Mouse (Mus musculus) heart, embryonic 15.5 days (tissue): ENCODE data around the gene Abcd3. TPM values are rescaled to one million over a fixed set of nuclear protein-coding genes. Genes with fewer than 3 reads are reported as not detected.

Experiments
- ATAC-seq: fragments of 200-750 bp; cut with Nextera tagmentation; replicated peaks from 2 replicates; pipeline ENCODE4 v1.8.0; 2017; ENCODE audit warnings: low read depth, moderate TSS enrichment; ENCODE audit not compliant: insufficient number of reproducible peaks, insufficient read depth, low FRiP score
- H3K27ac ChIP-seq: fragments of 300-500 bp; sonication (generic); 2 replicates; pipeline ENCODE4 v1.5.1; 2015; ENCODE audit warnings: mild to moderate bottlenecking, inconsistent platforms
- H3K27me3 ChIP-seq: fragments of 300-500 bp; sonication (generic); 2 replicates; pipeline ENCODE4 v1.6.1; 2015; ENCODE audit warnings: inconsistent platforms
- H3K36me3 ChIP-seq: fragments of 300-500 bp; sonication (generic); 2 replicates; pipeline ENCODE4 v1.6.1; 2015; ENCODE audit warnings: mild to moderate bottlenecking, inconsistent platforms
- H3K4me1 ChIP-seq: fragments of 300-500 bp; sonication (generic); replicated peaks from 2 replicates; pipeline ENCODE4 v1.6.1; 2015; ENCODE audit warnings: inconsistent platforms
- H3K4me2 ChIP-seq: fragments of 300-500 bp; sonication (generic); 2 replicates; pipeline ENCODE4 v1.6.1; 2015; ENCODE audit warnings: inconsistent platforms, mild to moderate bottlenecking, moderate library complexity
- H3K4me3 ChIP-seq: fragments of 300-500 bp; sonication (generic); 2 replicates; pipeline ENCODE4 v1.5.1; 2015; ENCODE audit warnings: mild to moderate bottlenecking, inconsistent platforms
- H3K9ac ChIP-seq: fragments of 300-500 bp; sonication (generic); 2 replicates; pipeline ENCODE4 v1.6.1; 2015; ENCODE audit warnings: mild to moderate bottlenecking, inconsistent platforms
- H3K9me3 ChIP-seq: fragments of 300-500 bp; sonication (generic); replicated peaks from 2 replicates; pipeline ENCODE4 v1.6.1; 2016; ENCODE audit warnings: inconsistent platforms
- WGBS: fragments of 180-500 bp; shearing (Covaris S2); methylation state at CpG from one replicate; pipeline ENCODE4 v1.1.7; 2015; ENCODE audit warnings: mixed read lengths; 5-methylcytosine and 5-hydroxymethylcytosine counted together
- polyA plus RNA-seq: library from polyadenylated mRNA; unstranded; fragments of >200 nt; fragmentation: Nextera tagmentation; extraction: Ambion mirVana; gene quantifications from 2 replicates; pipeline ENCODE4 v1.2.1, GENCODE M21; 2015

Abcd3 gene
- polyA plus RNA-seq: 40.9 and 43.7 TPM in 2 replicates

GRCm38 (mm10) chr3:121814877-121815548 is at the start of gene Abcd3:
TSS of gene Abcd3 (minus strand) at chr3:121815302.
- peak within 1 kb of the TSS; percentile 75 for H3K4me2 ChIP-seq
- under 1% methylated on average over 81 of the region's 99 CpGs for WGBS

GRCm38 (mm10) chr3:121859142-121859541 is 44.0 kb upstream of the Abcd3 start:
- no peak overlapping the region for H3K4me2 ChIP-seq
- H3K27me3 ChIP-seq: 0 out of 2 replicates have a peak, but pooled peaks cover 3% of the 10 kb centered on the region
- no peak overlapping the region for H3K27ac ChIP-seq
- no peaks in the 10 kb centered on the region for H3K9me3 ChIP-seq
- no peak overlapping the region for H3K4me3 ChIP-seq
- ATAC-seq: no peak
- no peaks in the 10 kb centered on the region for H3K36me3 ChIP-seq
- no peak overlapping the region for H3K9ac ChIP-seq
- no peaks in the 10 kb centered on the region for H3K4me1 ChIP-seq
- WGBS: 23% methylated on average over 5 of the region's 5 CpGs

More at GRCm38 (mm10) chr3:121814877-121815548, at the start of gene Abcd3:
- Histone ChIP-seq H3K9me3 (no peaks in the 10 kb centered on the region), H3K36me3 (no peaks in the 10 kb centered on the region), H3K27ac (peak within 1 kb of the TSS; percentile 99), H3K4me3 (peak within 1 kb of the TSS; percentile 88), H3K9ac (peak within 1 kb of the TSS; percentile 93), H3K4me1 (peaks cover 15% of the 10 kb centered on the region), H3K27me3 (no peaks in the 10 kb centered on the region)
- peak; percentile 91 for ATAC-seq

- no peak for ATAC-seq
- no peak overlapping the region for H3K9ac ChIP-seq
- H3K27me3 ChIP-seq: 0 out of 2 replicates have a peak, but pooled peaks cover 3% of the 10 kb centered on the region
- H3K27ac ChIP-seq: no peak overlapping the region
- WGBS: 87% methylated on average over 4 of the region's 4 CpGs
- no peaks in the 10 kb centered on the region for H3K9me3 ChIP-seq
- H3K4me3 ChIP-seq: no peak overlapping the region
- H3K36me3 ChIP-seq: no peaks in the 10 kb centered on the region
- no peak overlapping the region for H3K4me2 ChIP-seq
- H3K4me1 ChIP-seq: no peaks in the 10 kb centered on the region
Observed at GRCm38 (mm10) chr3:121856131-121856530, 41.0 kb upstream of the Abcd3 start.

- WGBS: 54% methylated on average over 5 of the region's 5 CpGs
- Histone ChIP-seq H3K27me3 (0 out of 2 replicates have a peak, but pooled peaks cover 3% of the 10 kb centered on the region), H3K36me3 (no peaks in the 10 kb centered on the region), H3K9me3 (no peaks in the 10 kb centered on the region), H3K4me1 (no peaks in the 10 kb centered on the region), H3K4me3 (no peak overlapping the region), H3K27ac (no peak overlapping the region), H3K9ac (no peak overlapping the region), H3K4me2 (no peak overlapping the region)
- no peak for ATAC-seq
Observed at GRCm38 (mm10) chr3:121853781-121854520, 38.8 kb upstream of the Abcd3 start.

GRCm38 (mm10) chr3:121852074-121852826 is 37.1 kb upstream of the Abcd3 start:
- H3K9me3 ChIP-seq: no peaks in the 10 kb centered on the region
- ATAC-seq: no peak
- no peak overlapping the region for H3K27ac ChIP-seq
- H3K27me3 ChIP-seq: no peaks in the 10 kb centered on the region
- WGBS: 60% methylated on average over 4 of the region's 4 CpGs
- no peak overlapping the region for H3K4me2 ChIP-seq
- no peaks in the 10 kb centered on the region for H3K4me1 ChIP-seq
- no peak overlapping the region for H3K4me3 ChIP-seq
- H3K9ac ChIP-seq: no peak overlapping the region
- no peaks in the 10 kb centered on the region for H3K36me3 ChIP-seq

GRCm38 (mm10) chr3:121851006-121851405 is 35.9 kb upstream of the Abcd3 start:
- no peak overlapping the region for H3K4me2 ChIP-seq
- no peaks in the 10 kb centered on the region for H3K36me3 ChIP-seq
- no peak overlapping the region for H3K4me3 ChIP-seq
- no peak overlapping the region for H3K27ac ChIP-seq
- no peak for ATAC-seq
- H3K9me3 ChIP-seq: no peaks in the 10 kb centered on the region
- 88% methylated on average over 3 of the region's 3 CpGs for WGBS
- no peak overlapping the region for H3K9ac ChIP-seq
- no peaks in the 10 kb centered on the region for H3K27me3 ChIP-seq
- H3K4me1 ChIP-seq: no peaks in the 10 kb centered on the region

GRCm38 (mm10) chr3:121850381-121850780 is 35.3 kb upstream of the Abcd3 start:
- WGBS: 94% methylated on average over 4 of the region's 4 CpGs
- no peak overlapping the region for H3K27ac ChIP-seq
- H3K4me2 ChIP-seq: no peak overlapping the region
- H3K4me1 ChIP-seq: no peaks in the 10 kb centered on the region
- no peak overlapping the region for H3K9ac ChIP-seq
- H3K9me3 ChIP-seq: no peaks in the 10 kb centered on the region
- no peaks in the 10 kb centered on the region for H3K27me3 ChIP-seq
- H3K4me3 ChIP-seq: no peak overlapping the region
- ATAC-seq: no peak
- H3K36me3 ChIP-seq: no peaks in the 10 kb centered on the region

GRCm38 (mm10) chr3:121847296-121847695 is 32.2 kb upstream of the Abcd3 start:
- Histone ChIP-seq H3K4me3 (no peak overlapping the region), H3K4me1 (no peaks in the 10 kb centered on the region), H3K36me3 (no peaks in the 10 kb centered on the region), H3K9me3 (no peaks in the 10 kb centered on the region), H3K27ac (no peak overlapping the region), H3K27me3 (no peaks in the 10 kb centered on the region), H3K4me2 (no peak overlapping the region), H3K9ac (no peak overlapping the region)
- ATAC-seq: no peak

- no peaks in the 10 kb centered on the region for H3K27me3 ChIP-seq
- no peaks in the 10 kb centered on the region for H3K4me1 ChIP-seq
- no peaks in the 10 kb centered on the region for H3K9me3 ChIP-seq
- no peak overlapping the region for H3K4me2 ChIP-seq
- 83% methylated on average over 6 of the region's 6 CpGs for WGBS
- no peak overlapping the region for H3K27ac ChIP-seq
- H3K4me3 ChIP-seq: no peak overlapping the region
- ATAC-seq: no peak
- no peaks in the 10 kb centered on the region for H3K36me3 ChIP-seq
- H3K9ac ChIP-seq: no peak overlapping the region
Observed at GRCm38 (mm10) chr3:121844658-121845057, 29.6 kb upstream of the Abcd3 start.

- 71% methylated on average over 3 of the region's 3 CpGs for WGBS
- Histone ChIP-seq H3K9ac (no peak overlapping the region), H3K36me3 (no peaks in the 10 kb centered on the region), H3K9me3 (no peaks in the 10 kb centered on the region), H3K4me2 (no peak overlapping the region), H3K27ac (no peak overlapping the region), H3K4me3 (no peak overlapping the region), H3K27me3 (no peaks in the 10 kb centered on the region), H3K4me1 (no peaks in the 10 kb centered on the region)
- no peak for ATAC-seq
Observed at GRCm38 (mm10) chr3:121844013-121844412, 28.9 kb upstream of the Abcd3 start.

- 85% methylated on average over 5 of the region's 5 CpGs for WGBS
- Histone ChIP-seq H3K4me1 (no peaks in the 10 kb centered on the region), H3K27me3 (no peaks in the 10 kb centered on the region), H3K4me3 (no peak overlapping the region), H3K27ac (no peak overlapping the region), H3K9ac (no peak overlapping the region), H3K9me3 (no peaks in the 10 kb centered on the region), H3K4me2 (no peak overlapping the region), H3K36me3 (no peaks in the 10 kb centered on the region)
- no peak for ATAC-seq
Observed at GRCm38 (mm10) chr3:121843254-121843653, 28.2 kb upstream of the Abcd3 start.
